Mouse (Mus musculus): ENCODE data around the gene Manba. TPM values are rescaled to one million over a fixed set of nuclear protein-coding genes. Genes with fewer than 3 reads are reported as not detected.

Manba gene
- total RNA-seq, 2 experiments from 2014 or later: 4.6 to 7.2 TPM

DNA sequence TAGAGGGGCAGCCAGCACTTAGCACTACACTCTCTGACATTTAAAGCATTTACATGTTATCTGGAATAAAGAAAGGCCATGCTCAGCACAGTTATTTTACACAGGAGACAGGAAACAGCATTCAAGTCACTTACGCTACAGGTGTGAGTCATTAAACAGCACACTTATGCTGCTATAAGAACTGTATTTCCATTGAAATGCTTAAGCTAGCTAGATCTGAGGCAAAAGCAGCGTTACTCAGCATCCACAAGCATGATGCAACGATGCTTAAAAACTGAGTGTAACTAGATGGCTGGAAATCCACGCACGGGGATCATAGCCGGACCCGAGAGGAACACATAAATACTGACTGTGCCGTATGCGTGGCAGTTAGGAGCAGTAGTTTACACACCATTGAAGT is 121.6 kb downstream of the Manba start:
- ATAC-seq (replicated peaks; ENCODE audit: low FRiP score, poor library complexity, severe bottlenecking): peak; percentile 49

GRCm38 (mm10) chr3:135607660-135608473 is 122.5 kb downstream of the Manba start:
- 0 out of 2 replicates have a peak, but pooled peaks have one; percentile 42 for ATAC-seq (replicated peaks; ENCODE audit: low FRiP score, poor library complexity, severe bottlenecking)

GRCm38 (mm10) chr3:135610221-135610620 is 124.8 kb downstream of the Manba start:
- ATAC-seq (replicated peaks; ENCODE audit: low FRiP score, poor library complexity, severe bottlenecking): no peak

DNA sequence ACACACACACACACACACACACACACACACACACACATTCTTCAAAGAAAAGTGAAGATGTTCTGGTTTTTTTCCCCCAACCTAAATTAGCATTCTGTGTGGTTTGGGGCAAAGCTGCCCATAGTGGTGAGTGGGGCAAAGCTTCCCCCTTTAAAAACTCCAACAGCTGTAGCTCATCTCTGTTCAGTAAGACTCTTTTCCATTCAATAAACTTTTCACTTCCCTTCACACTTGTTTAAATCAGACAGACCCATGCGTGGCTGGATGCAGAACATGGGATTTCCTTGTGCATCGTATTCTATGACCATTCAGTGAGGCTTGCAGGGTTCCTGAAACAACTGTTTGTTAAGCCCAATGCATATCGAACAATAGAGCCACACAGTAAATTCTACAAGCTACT is 129.0 kb downstream of the Manba start:
- ATAC-seq (replicated peaks; ENCODE audit: low FRiP score, poor library complexity, severe bottlenecking): no peak

DNA sequence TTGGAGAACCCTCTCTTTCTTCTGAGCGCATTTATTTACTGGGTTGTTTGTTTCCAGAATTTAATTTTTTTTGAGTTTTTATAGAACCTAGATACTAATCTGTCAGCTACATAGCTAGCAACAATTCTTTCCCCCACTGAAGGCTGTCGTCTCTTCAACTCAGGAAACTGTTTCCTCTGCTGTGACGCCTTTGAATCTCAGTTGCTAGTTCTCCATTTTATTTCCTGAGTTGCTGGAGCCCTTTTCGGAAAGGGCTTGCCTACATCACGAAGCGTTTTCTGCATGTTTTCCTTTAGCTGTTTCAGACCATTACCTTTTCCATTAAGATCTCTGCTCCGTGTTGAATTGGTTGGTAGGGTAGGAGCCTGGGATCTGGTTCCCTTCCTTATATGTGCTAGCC is 131.3 kb downstream of the Manba start:
- ATAC-seq (replicated peaks; ENCODE audit: low FRiP score, poor library complexity, severe bottlenecking): no peak

Other genes with a start within 250 kb of the Manba start
- not detected in 2 replicates for gene Bdh2, start 204.4 kb upstream of the Manba start, total RNA-seq (2015; ENCODE audit: low replicate concordance)
- gene Bdh2, start 204.4 kb upstream of the Manba start, total RNA-seq (2017; ENCODE audit: low replicate concordance): not detected in 2 replicates
- gene Slc9b2, start 177.9 kb upstream of the Manba start, total RNA-seq (2015; ENCODE audit: low replicate concordance): not detected in 2 replicates
- not detected in 2 replicates for gene Slc9b2, start 177.9 kb upstream of the Manba start, total RNA-seq (2017; ENCODE audit: low replicate concordance)
- gene Slc9b1, start 137.6 kb upstream of the Manba start, total RNA-seq (2015; ENCODE audit: low replicate concordance): not detected in 2 replicates
- not detected in 2 replicates for gene Slc9b1, start 137.6 kb upstream of the Manba start, total RNA-seq (2017; ENCODE audit: low replicate concordance)
- 20.1 and 21.1 TPM in 2 replicates for gene Cisd2, start 61.7 kb upstream of the Manba start, total RNA-seq (2015; ENCODE audit: low replicate concordance)
- gene Cisd2, start 61.7 kb upstream of the Manba start, total RNA-seq (2017; ENCODE audit: low replicate concordance): 9.6 and 13.4 TPM in 2 replicates
- gene Ube2d3, start 47.5 kb upstream of the Manba start, total RNA-seq (2015; ENCODE audit: low replicate concordance): 298 and 352 TPM in 2 replicates
- 160 and 276 TPM in 2 replicates for gene Ube2d3, start 47.5 kb upstream of the Manba start, total RNA-seq (2017; ENCODE audit: low replicate concordance)
- 15.9 and 25.4 TPM in 2 replicates for gene Nfkb1, start 205.9 kb downstream of the Manba start, total RNA-seq (2015; ENCODE audit: low replicate concordance)
- 19.4 and 25.1 TPM in 2 replicates for gene Nfkb1, start 205.9 kb downstream of the Manba start, total RNA-seq (2017; ENCODE audit: low replicate concordance)